Mouse (Mus musculus) v-Abl transformed pro-B cells (cell line): Measurements from ENCODE around the gene Selenoo.

Experiments
- in situ Hi-C, 2 experiments: fragments of 400-800 bp; cut with MboI; formaldehyde crosslinking; loops; one replicate each; pipeline ENCODE4 v1.15.1; 2025; ENCODE audit not compliant: unreplicated experiment in 2 of 2

Gene Selenoo

GRCm38 (mm10) chr15:89145813-89146350, 57.0 kb downstream of the Selenoo start:
- in situ Hi-C loops, result no loop called here

GRCm38 (mm10) chr15:89146537-89146936, 57.7 kb downstream of the Selenoo start:
- in situ Hi-C loops, result no loop called here

GRCm38 (mm10) chr15:89147024-89147423, 58.1 kb downstream of the Selenoo start:
- in situ Hi-C loops, result no loop called here

GRCm38 (mm10) chr15:89147456-89147855, 58.6 kb downstream of the Selenoo start:
- in situ Hi-C loops, result no loop called here

GRCm38 (mm10) chr15:89147895-89148294, 59.0 kb downstream of the Selenoo start:
- in situ Hi-C loops, result no loop called here

GRCm38 (mm10) chr15:89148496-89149270, 59.8 kb downstream of the Selenoo start:
- in situ Hi-C loops, result no loop called here

GRCm38 (mm10) chr15:89149271-89150040, 60.6 kb downstream of the Selenoo start, which contains the start of gene Mapk11:
Gene Mapk11 (minus strand): TSS chr15:89149628.
- in situ Hi-C loops, result no loop called here
